Mouse (Mus musculus) thymus, postnatal 14 days (tissue): ENCODE data around the gene Desi2.
"Not testable (repeated sequence)": the region's sequence is repeated elsewhere in the genome, so short reads cannot be mapped to it uniquely, and the experiment has no call there.

ENCODE experiments used
- DNase-seq: peaks from one replicate; pipeline ENCODE4 v3.0.0; 2021

The Desi2 gene

GRCm38 (mm10) chr1:178187216-178187791, at the start of gene Desi2:
Gene Desi2, plus strand, starts transcription at chr1:178187417.
- peak; percentile 94 for DNase-seq

GRCm38 (mm10) chr1:178146513-178146912, 40.7 kb upstream of the Desi2 start:
- peak; percentile 14 for DNase-seq

GRCm38 (mm10) chr1:178146915-178147314, 40.3 kb upstream of the Desi2 start:
- not testable (repeated sequence) for DNase-seq

GRCm38 (mm10) chr1:178182251-178182650, 5.0 kb upstream of the Desi2 start:
- no peak for DNase-seq

DNA sequence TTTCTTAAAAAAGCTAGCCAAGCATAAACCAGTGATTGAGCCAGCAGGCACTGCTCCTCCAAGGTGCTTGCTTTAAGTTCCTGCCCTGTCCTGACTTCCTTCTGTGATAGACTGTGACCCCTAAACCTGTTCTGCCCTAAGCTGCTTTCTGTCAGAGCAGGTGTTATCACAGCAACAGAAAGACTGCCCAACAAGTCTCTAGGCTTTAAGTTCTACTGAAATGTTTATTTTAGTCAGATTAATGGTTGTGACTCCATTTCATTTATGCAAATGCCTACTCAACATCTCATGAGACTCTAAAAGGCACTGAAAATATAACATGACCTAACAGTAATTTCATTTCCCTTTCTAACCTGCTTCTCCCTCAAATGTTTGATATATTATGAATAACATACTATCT, 1.6 kb upstream of the Desi2 start:
- DNase-seq: no peak

GRCm38 (mm10) chr1:178187810-178188209, 593 bp downstream of the Desi2 start:
- DNase-seq: peak; percentile 92

- DNase-seq: peak; percentile 16
Observed at GRCm38 (mm10) chr1:178188386-178188785, 1.2 kb downstream of the Desi2 start.

DNA sequence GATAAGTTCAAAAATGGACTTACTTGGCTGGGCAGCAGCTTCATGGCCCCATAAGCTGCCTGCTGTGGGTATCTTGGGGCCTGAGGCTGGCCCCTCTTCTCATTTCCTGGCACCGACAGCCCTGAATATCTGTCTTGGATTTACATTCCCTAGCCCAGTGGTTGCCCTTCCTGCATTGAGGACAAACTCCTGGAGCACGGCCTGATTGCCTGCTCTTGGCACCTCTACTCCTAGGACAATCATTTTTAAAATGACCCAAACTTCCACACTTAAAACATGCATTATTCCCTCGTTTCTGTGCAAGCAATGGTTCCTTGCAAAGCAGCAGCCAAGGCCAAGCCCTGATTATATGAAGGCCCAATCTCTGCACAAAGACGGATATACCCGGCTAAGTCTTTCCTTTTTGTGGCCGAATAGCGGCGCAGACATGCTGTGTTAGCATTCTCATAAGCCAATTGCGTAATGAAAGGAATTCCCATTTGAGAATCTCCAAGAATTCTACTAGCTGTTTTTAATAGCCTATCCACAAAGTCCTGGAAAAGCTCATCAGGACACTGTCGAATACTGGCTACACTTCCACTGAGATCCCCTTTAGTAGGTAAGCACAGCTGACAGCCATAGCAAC, 18.6 kb downstream of the Desi2 start:
- no peak for DNase-seq

DNA sequence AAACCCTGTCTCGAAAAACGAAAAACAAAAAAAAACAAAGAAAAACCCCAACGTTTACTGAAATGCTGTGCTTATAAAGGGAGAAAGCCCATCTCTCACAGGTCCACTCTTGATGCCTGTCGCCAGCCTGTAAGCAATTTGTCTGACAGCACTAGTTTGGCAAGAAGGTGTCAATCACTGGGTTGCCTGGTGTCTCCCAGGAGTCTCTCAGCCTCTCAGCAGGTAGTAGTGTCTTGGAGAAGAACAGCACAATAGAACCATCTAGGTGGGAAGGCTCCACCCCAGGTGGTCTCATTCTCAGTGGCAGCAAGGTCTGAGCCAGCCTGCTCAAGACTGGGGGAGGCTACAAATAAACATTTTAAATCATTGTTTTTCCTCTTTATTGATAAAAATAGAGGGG, 20.6 kb downstream of the Desi2 start:
- not testable (repeated sequence) for DNase-seq

GRCm38 (mm10) chr1:178209966-178210365, 22.7 kb downstream of the Desi2 start:
- DNase-seq: no peak

DNA sequence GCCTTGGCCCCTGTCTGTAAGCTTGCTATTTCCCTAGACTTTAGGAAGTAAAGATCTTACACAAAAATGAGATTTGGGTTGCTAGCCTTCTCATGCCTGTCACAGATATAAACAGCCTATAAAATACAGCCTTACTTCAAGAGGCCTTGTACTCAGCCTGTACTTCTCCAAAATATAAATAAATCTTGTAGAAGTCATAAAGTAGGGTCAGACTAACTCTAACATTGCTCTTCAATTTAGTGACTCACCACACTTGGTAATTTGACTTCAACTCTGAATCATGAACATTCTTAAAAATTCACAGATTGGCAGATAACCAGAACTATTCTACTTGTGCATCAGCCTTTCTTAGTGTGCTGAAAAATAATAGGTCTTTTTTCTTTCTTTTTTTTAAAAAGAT, 29.9 kb downstream of the Desi2 start:
- no peak for DNase-seq

DNA sequence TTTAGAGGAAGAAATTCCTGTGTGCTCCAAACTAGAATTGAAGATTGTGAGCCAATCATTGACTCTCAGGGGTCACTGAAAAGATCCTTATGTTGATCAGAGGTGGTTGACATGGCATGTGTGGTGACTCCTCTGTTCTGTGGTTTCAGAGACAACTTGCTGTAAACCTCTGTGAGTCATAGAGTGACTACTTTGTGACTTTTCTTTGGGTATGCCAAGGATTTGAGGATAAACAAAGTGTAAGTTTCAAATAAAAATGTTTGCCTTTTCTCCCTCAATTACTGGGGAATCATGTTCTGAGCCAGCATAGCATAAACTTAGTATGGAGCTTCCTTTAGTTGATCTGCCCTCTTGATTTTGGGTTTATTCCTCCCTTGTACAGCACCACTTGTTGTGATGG, 31.1 kb downstream of the Desi2 start:
- no peak for DNase-seq

DNA sequence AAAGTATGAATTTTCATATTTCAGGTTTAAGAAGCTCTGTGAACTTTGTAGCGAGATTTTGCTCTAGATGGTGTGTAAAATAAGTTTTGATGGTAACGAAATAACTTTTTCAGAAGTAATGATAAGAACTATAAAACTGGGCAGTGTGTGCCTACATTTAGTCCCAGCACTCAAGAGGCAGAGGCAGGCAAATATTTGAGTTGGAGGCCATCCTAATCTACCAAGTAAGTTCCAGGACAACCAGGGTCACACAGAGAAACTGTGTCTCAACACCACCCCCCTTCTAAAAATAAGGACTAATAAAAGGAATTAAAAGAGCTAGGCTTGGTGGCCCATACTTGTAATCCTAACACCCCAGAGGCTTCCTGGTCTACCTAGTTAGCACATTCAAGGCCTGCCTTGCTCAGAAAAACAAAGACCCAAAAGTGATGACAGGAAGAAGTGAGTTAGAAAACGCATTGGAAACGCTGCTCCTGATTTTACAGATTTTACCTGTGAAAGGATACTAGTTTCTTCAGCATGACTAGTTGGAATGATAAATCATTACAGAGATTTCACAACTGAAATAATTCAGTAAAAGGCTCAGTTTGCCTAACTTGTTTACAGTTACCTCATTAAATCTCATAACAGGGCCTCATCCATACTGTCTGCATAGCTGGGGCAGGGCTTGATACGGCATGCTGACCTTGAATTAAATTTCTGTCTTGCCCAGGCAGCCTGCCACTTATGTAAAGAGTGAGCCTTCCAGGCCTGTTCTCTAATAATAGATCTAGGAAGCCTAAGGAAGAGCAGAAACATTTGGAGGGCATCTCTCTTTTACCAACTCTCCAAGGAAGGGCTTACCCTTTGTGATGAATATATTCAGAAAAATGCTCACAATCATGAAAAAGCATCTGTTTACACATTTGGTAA, 32.2 kb downstream of the Desi2 start:
- DNase-seq: no peak

DNA sequence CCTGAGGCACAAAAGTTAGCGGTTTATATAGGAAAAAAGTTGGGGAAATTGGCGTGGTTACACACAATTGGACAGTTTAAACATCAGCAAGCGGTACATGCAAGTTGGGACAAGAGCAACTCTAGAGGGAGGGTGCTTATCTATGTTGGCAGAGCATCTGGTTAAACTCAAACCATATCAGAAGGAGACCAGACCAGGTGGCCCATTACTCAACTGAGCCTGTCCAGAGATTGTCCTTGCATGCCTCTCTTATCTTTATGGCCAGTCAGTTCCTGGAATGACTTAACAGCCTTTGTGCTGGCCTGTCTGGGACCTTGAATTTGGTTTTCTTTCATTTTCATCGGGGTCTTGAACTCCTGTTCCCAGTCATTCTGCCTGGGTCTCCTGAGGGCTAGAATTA, 41.7 kb downstream of the Desi2 start:
- not testable (repeated sequence) for DNase-seq

DNA sequence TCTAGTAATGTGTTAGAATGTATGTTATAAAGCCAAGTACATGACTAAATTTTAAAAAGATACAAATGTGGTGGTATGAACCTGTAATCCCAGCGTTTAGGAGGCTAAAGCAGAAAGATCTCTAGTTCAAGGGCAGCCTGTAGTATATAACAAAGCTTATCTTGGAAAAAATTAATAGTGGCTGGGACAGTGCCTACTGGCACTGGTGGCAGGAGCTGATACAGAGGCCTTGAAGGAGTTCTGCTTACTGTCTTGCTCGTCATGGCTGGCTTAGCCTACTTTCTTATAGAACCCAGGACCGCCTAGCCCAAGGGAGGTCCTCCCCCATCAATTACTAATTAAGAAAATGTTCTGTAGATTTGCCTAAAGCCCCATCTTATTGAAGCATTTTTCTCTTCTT, 46.9 kb downstream of the Desi2 start:
- no peak for DNase-seq

DNA sequence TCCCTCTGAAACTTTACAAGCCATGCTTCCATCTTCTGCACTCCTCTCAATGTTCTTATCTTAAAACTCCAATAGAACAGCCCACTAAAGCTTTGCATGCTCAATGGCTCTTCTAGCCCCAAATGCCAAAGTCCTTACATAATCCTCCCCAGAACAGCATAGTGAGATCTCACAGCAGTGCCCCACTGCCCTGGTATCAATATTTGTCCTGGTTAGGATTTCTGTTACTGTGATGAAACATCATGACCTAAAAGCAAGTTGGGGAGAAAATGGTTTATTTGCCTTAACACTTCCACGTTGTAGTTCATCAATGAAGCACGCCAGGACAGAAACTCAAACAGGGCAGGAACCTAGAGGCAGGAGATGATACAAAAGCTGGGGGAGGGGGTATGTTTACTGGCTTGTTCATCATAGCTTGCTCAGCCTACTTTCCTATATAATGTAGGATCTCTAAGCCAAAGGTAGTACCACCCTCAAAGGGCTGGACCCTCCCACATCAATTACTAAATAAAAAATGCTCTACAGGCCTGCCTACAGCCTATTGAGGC, 48.8 kb downstream of the Desi2 start:
- no peak for DNase-seq

- DNase-seq: no peak
Observed at GRCm38 (mm10) chr1:178238676-178239075, 51.5 kb downstream of the Desi2 start.

- DNase-seq: peak; percentile 35
Observed at GRCm38 (mm10) chr1:178241884-178242508, 54.8 kb downstream of the Desi2 start.

- DNase-seq: no peak
Observed at GRCm38 (mm10) chr1:178248107-178248820, 61.0 kb downstream of the Desi2 start.

DNA sequence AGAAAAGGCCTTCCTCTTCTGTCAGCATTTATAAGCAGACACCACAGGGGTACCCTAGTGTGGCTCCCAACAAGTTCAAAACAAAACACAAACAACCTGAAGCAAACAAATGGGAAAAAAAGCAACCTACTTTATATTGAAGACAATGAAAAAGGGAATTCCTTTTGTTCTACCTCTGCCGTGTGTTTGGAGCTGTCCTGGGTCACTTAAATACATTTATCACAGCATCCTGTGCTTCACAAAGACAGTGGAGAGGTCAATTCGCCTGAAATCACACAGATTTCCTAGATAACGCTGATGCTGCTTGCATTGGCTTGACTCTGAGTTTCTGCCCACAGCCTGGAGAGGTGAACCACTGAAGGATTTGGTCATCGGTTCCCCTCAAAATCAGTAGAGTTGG, 67.4 kb downstream of the Desi2 start:
- no peak for DNase-seq

- DNase-seq: no peak
Observed at GRCm38 (mm10) chr1:178256351-178256750, 69.1 kb downstream of the Desi2 start.

GRCm38 (mm10) chr1:178258821-178259220, 71.6 kb downstream of the Desi2 start:
- DNase-seq: no peak
